Mouse (Mus musculus): ENCODE measurements around the gene Col8a2. TPM values are rescaled to one million over a fixed set of nuclear protein-coding genes. Genes with fewer than 3 reads are reported as not detected.

The Col8a2 gene
- polyA plus RNA-seq, 1 experiment, result 5.0 TPM

DNA sequence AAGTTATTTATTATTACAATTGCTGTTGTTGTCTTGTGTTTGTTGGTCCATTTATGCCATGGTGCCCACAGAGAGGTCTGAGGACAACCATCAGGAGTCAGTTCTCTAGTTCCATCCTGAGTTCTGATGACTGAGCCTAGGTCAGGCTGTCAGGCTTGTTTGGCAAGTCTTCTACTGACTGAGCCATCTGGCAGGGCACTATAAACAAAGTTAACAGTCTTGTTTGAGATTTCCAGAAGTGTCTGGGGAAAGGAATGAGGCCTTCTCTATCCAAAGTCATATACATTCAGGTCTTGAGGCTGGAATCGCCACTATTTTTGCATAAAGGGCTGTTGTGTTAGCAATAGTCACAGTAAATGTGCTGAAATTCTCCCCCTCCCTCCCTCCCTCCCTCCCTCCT, 45.2 kb downstream of the Col8a2 start:
- DNase-seq (ENCODE audit: low read depth), result no peak

DNA sequence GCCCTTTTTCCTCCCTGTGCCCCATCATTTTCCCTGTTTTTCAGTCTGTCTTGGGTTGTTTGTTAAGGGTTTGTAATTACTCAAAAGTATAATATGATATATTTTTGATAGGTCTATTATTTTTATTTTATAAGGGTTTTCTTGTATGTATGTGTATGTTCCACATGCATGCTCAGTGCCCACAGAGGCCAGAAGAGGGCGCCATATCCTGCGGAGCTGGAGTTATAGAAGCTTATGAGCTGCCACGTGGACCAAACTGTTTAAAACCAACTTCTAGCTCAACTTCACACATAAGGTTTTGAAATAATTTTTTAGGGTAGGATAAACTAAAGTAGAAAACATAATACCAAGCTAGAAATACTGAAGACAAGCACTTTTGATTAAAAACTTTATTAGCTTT, 45.8 kb downstream of the Col8a2 start:
- DNase-seq (ENCODE audit: low read depth), result no peak

DNA sequence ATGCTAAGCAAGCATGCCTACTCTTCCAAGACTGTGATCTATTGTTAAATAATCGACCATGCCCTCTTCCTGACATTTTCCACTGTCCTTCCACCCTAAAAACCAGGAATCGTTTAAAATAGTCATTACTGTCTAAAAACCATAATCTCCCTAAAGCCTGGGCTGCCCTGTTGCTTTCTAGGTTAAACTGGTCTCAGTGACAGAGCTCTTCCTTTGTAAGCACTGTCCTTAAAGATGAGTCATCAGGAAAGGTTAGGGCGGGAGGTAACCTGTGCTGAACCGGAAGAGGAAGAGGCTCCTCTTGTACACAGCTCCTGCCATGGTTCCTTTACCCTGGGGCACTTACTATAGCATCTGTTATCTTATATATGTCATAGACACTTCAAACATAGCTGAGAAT, 52.9 kb downstream of the Col8a2 start:
- no peak for DNase-seq (ENCODE audit: low read depth)

DNA sequence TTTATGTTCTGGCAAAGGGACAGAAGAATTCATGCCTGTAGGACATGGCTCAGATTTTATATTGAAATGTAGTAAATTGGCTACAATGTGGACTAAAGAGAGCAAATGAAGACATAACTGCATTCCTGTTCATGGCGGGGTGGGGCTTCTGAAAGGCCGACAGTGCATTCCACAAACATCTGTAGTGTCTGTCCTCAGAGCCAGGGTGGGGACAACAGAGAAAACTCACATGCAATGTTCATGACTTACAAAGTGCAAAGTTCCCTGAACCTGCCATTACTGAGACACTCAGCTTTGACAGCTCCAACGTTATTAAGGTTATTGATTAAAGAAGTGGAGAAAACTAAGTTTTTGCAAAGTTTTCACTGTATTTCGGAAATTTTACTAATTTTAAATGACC, 56.9 kb downstream of the Col8a2 start:
- no peak for DNase-seq (ENCODE audit: low read depth)

DNA sequence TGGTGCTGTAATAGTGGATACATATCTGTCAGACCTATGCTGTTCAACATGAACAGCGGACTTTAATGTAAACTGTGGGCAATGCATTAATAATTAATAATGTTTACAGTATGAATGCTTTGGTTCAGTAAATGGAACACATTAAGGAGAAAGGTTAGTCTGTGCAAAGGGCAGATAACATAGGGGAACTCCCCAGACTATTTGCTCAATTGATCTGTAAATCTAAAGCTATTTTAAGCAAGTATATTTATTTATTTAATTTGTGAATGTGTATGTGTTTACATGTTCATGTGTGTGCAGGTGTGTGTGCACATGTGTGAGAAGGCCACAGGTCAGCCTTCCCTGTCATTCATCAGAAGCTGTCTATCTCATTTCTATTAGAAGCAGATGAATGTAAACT, 73.5 kb downstream of the Col8a2 start:
- no peak for DNase-seq (ENCODE audit: low read depth)

Other genes starting within 250 kb of the Col8a2 start
- 37.9 and 63.5 TPM in 2 replicates for gene Mrps15, start 239.9 kb upstream of the Col8a2 start, polyA plus RNA-seq (2012; rRNA removed)
- 5.7 and 6.5 TPM in 2 replicates for gene Oscp1, start 228.2 kb upstream of the Col8a2 start, polyA plus RNA-seq (2012; rRNA removed)
- gene Lsm10, start 190.2 kb upstream of the Col8a2 start, polyA plus RNA-seq (2012; rRNA removed), result 49.0 and 55.2 TPM in 2 replicates
- gene Stk40, start 182.8 kb upstream of the Col8a2 start, polyA plus RNA-seq (2012; rRNA removed), result 31.3 and 34.3 TPM in 2 replicates
- gene Eva1b, start 139.0 kb upstream of the Col8a2 start, polyA plus RNA-seq (2012; rRNA removed), result 50.8 and 52.3 TPM in 2 replicates
- 3.6 and 6.2 TPM in 2 replicates for gene Sh3d21, start 123.3 kb upstream of the Col8a2 start, polyA plus RNA-seq (2012; rRNA removed)
- 50.6 and 59.9 TPM in 2 replicates for gene Thrap3, start 84.0 kb upstream of the Col8a2 start, polyA plus RNA-seq (2012; rRNA removed)
- gene Map7d1, start 30.4 kb upstream of the Col8a2 start, polyA plus RNA-seq (2012; rRNA removed), result 52.8 and 57.0 TPM in 2 replicates
- gene Trappc3, start 24.5 kb upstream of the Col8a2 start, polyA plus RNA-seq (2012; rRNA removed), result 59.6 and 72.8 TPM in 2 replicates
- 34.5 and 38.0 TPM in 2 replicates for gene Adprhl2, start 34.9 kb downstream of the Col8a2 start, polyA plus RNA-seq (2012; rRNA removed)
- gene Tekt2, start 38.9 kb downstream of the Col8a2 start, polyA plus RNA-seq (2012; rRNA removed), result 5.7 and 8.0 TPM in 2 replicates
- gene Ago3, start 142.8 kb downstream of the Col8a2 start, polyA plus RNA-seq (2012; rRNA removed), result 9.0 and 13.5 TPM in 2 replicates
- gene Ago1, start 181.8 kb downstream of the Col8a2 start, polyA plus RNA-seq (2012; rRNA removed), result 15.4 and 20.8 TPM in 2 replicates
- 1.5 and 1.6 TPM in 2 replicates for gene Ago4, start 246.7 kb downstream of the Col8a2 start, polyA plus RNA-seq (2012; rRNA removed)